Mouse (Mus musculus) liver, adult 2 months (tissue): Measurements from ENCODE around the gene Nradd.

Experiments used
- CTCF ChIP-seq: fragments of 200-500 bp; IDR thresholded peaks from 2 replicates; pipeline ENCODE4 v1.5.1; 2011; ENCODE audit warnings: low read depth, low read length, control low read depth
- POLR2A ChIP-seq: fragments of 200-500 bp; IDR thresholded peaks from 2 replicates; pipeline ENCODE4 v1.6.1; 2011; ENCODE audit warnings: low read length, control low read depth; ENCODE audit not compliant: insufficient read depth; ENCODE audit errors: extremely low read depth

DNA sequence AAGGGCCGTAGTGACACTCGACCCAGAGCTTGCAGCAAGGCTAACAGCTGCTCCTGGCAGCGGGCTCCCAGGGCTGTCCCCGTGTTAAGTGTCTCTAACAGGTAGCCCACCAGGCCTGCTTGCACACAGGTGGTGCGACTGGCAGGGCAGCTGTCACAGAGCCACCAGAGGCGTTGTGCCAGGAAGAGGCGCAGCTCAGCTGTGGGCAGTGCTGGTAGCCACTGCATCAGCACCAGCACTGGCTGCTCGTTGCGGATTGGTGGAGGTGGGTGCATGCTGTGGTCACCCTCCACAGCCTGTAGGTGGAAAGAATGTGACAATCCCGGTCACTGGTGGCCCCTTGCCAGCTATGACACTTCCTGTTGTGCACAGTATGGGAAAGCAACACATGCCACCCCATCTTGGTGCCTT is 14.4 kb upstream of the Nradd start:
- TF ChIP-seq POLR2A, result no peak
- TF ChIP-seq CTCF, result no peak
